Mouse (Mus musculus): ENCODE measurements around the gene Gm12166. TPM values are rescaled to one million over a fixed set of nuclear protein-coding genes. Genes with fewer than 3 reads are reported as not detected.
A peak's percentile ranks its signal among the peaks of the same experiment; 100 is the strongest.

Gm12166 gene
- polyA plus RNA-seq, 1 experiment, result 4.3 TPM

- no peaks in the 10 kb centered on the region for H3K36me3 ChIP-seq (ENCODE audit: control insufficient read depth, insufficient read depth)
- H3K79me2 ChIP-seq (ENCODE audit: control insufficient read depth, insufficient read depth), result no peaks in the 10 kb centered on the region
- H3K27me3 ChIP-seq (ENCODE audit: control insufficient read depth, insufficient read depth, insufficient read length), result no peaks in the 10 kb centered on the region
- H3K4me2 ChIP-seq (ENCODE audit: low read depth), result peak overlapping the region; percentile 42
- TF ChIP-seq MAX (IDR thresholded peaks at IDR 0.05; ENCODE audit: low read depth) (no peak), REST (IDR thresholded peaks at IDR 0.05; ENCODE audit: insufficient read depth, insufficient read length) (no peak), E2F4 (IDR thresholded peaks at IDR 0.05; ENCODE audit: insufficient read depth) (no peak), MYOD1 (IDR thresholded peaks at IDR 0.05; ENCODE audit: control insufficient read depth in 1 of 3, insufficient read length in 2 of 3, low read depth in 2 of 3) (no peak), POLR2A (IDR thresholded peaks at IDR 0.05; ENCODE audit: insufficient read length, low read depth) (no peak), USF1 (IDR thresholded peaks at IDR 0.05; ENCODE audit: low read depth) (no peak), SRF (IDR thresholded peaks at IDR 0.05; ENCODE audit: control insufficient read depth, insufficient read length, low read depth) (no peak), TCF3 (IDR thresholded peaks at IDR 0.05; ENCODE audit: insufficient read length, low read depth) (no peak), CEBPB (IDR thresholded peaks at IDR 0.05; ENCODE audit: insufficient read depth, poor library complexity, severe bottlenecking) (no peak), TCF12 (IDR thresholded peaks at IDR 0.05; ENCODE audit: insufficient read depth, poor library complexity, severe bottlenecking) (no peak), MYOG (IDR thresholded peaks at IDR 0.05; ENCODE audit: control insufficient read depth in 1 of 3, insufficient read depth in 1 of 3, insufficient read length in 2 of 3, low read depth in 2 of 3) (no peak), POLR2AphosphoS2 (IDR thresholded peaks at IDR 0.05; ENCODE audit: insufficient read length, low read depth) (no peak)
- no peak overlapping the region for H3ac ChIP-seq (ENCODE audit: control insufficient read depth, insufficient read length)
- H3K4me3 ChIP-seq, result no peak overlapping the region
Observed at GRCm38 (mm10) chr11:46032956-46033355, 19.2 kb downstream of the Gm12166 start.

GRCm38 (mm10) chr11:46031470-46031869 lies 20.7 kb downstream of the Gm12166 start:
- H3ac ChIP-seq (ENCODE audit: control insufficient read depth, insufficient read length), result no peak overlapping the region
- TF ChIP-seq MYOD1 (IDR thresholded peaks at IDR 0.05; ENCODE audit: control insufficient read depth in 1 of 3, insufficient read length in 2 of 3, low read depth in 2 of 3) (no peak), POLR2AphosphoS2 (IDR thresholded peaks at IDR 0.05; ENCODE audit: insufficient read length, low read depth) (no peak), SRF (IDR thresholded peaks at IDR 0.05; ENCODE audit: control insufficient read depth, insufficient read length, low read depth) (no peak), USF1 (IDR thresholded peaks at IDR 0.05; ENCODE audit: low read depth) (no peak), CEBPB (IDR thresholded peaks at IDR 0.05; ENCODE audit: insufficient read depth, poor library complexity, severe bottlenecking) (no peak), TCF12 (IDR thresholded peaks at IDR 0.05; ENCODE audit: insufficient read depth, poor library complexity, severe bottlenecking) (no peak), MYOG (IDR thresholded peaks at IDR 0.05; ENCODE audit: control insufficient read depth in 1 of 3, insufficient read depth in 1 of 3, insufficient read length in 2 of 3, low read depth in 2 of 3) (no peak), POLR2A (IDR thresholded peaks at IDR 0.05; ENCODE audit: insufficient read length, low read depth) (no peak), TCF3 (IDR thresholded peaks at IDR 0.05; ENCODE audit: insufficient read length, low read depth) (no peak), REST (IDR thresholded peaks at IDR 0.05; ENCODE audit: insufficient read depth, insufficient read length) (no peak), MAX (IDR thresholded peaks at IDR 0.05; ENCODE audit: low read depth) (no peak), E2F4 (IDR thresholded peaks at IDR 0.05; ENCODE audit: insufficient read depth) (no peak)
- H3K79me2 ChIP-seq (ENCODE audit: control insufficient read depth, insufficient read depth), result no peaks in the 10 kb centered on the region
- H3K27me3 ChIP-seq (ENCODE audit: control insufficient read depth, insufficient read depth, insufficient read length), result no peaks in the 10 kb centered on the region
- H3K4me2 ChIP-seq (ENCODE audit: low read depth), result no peak overlapping the region
- H3K36me3 ChIP-seq (ENCODE audit: control insufficient read depth, insufficient read depth), result no peaks in the 10 kb centered on the region
- no peak overlapping the region for H3K4me3 ChIP-seq

GRCm38 (mm10) chr11:46030026-46030425 lies 22.1 kb downstream of the Gm12166 start:
- no peak overlapping the region for H3K4me3 ChIP-seq
- H3ac ChIP-seq (ENCODE audit: control insufficient read depth, insufficient read length), result no peak overlapping the region
- TF ChIP-seq USF1 (IDR thresholded peaks at IDR 0.05; ENCODE audit: low read depth) (no peak), TCF12 (IDR thresholded peaks at IDR 0.05; ENCODE audit: insufficient read depth, poor library complexity, severe bottlenecking) (no peak), E2F4 (IDR thresholded peaks at IDR 0.05; ENCODE audit: insufficient read depth) (no peak), CEBPB (IDR thresholded peaks at IDR 0.05; ENCODE audit: insufficient read depth, poor library complexity, severe bottlenecking) (no peak), REST (IDR thresholded peaks at IDR 0.05; ENCODE audit: insufficient read depth, insufficient read length) (no peak), TCF3 (IDR thresholded peaks at IDR 0.05; ENCODE audit: insufficient read length, low read depth) (no peak), SRF (IDR thresholded peaks at IDR 0.05; ENCODE audit: control insufficient read depth, insufficient read length, low read depth) (no peak), POLR2A (IDR thresholded peaks at IDR 0.05; ENCODE audit: insufficient read length, low read depth) (no peak), POLR2AphosphoS2 (IDR thresholded peaks at IDR 0.05; ENCODE audit: insufficient read length, low read depth) (no peak), MYOD1 (IDR thresholded peaks at IDR 0.05; ENCODE audit: control insufficient read depth in 1 of 3, insufficient read length in 2 of 3, low read depth in 2 of 3) (no peak), MYOG (IDR thresholded peaks at IDR 0.05; ENCODE audit: control insufficient read depth in 1 of 3, insufficient read depth in 1 of 3, insufficient read length in 2 of 3, low read depth in 2 of 3) (no peak)
- no peak overlapping the region for H3K4me2 ChIP-seq (ENCODE audit: low read depth)
- H3K36me3 ChIP-seq (ENCODE audit: control insufficient read depth, insufficient read depth), result no peaks in the 10 kb centered on the region
- H3K27me3 ChIP-seq (ENCODE audit: control insufficient read depth, insufficient read depth, insufficient read length), result no peaks in the 10 kb centered on the region
- H3K79me2 ChIP-seq (ENCODE audit: control insufficient read depth, insufficient read depth), result no peaks in the 10 kb centered on the region

GRCm38 (mm10) chr11:46029485-46029884 lies 22.6 kb downstream of the Gm12166 start:
- no peaks in the 10 kb centered on the region for H3K79me2 ChIP-seq (ENCODE audit: control insufficient read depth, insufficient read depth)
- peak overlapping the region; percentile 12 for H3K4me2 ChIP-seq (ENCODE audit: low read depth)
- no peaks in the 10 kb centered on the region for H3K27me3 ChIP-seq (ENCODE audit: control insufficient read depth, insufficient read depth, insufficient read length)
- no peak overlapping the region for H3ac ChIP-seq (ENCODE audit: control insufficient read depth, insufficient read length)
- TF ChIP-seq REST (IDR thresholded peaks at IDR 0.05; ENCODE audit: insufficient read depth, insufficient read length), result no peak
- no peak for TF ChIP-seq MAX (IDR thresholded peaks at IDR 0.05; ENCODE audit: low read depth)
- TF ChIP-seq TCF12 (IDR thresholded peaks at IDR 0.05; ENCODE audit: insufficient read depth, poor library complexity, severe bottlenecking), result no peak
- TF ChIP-seq TCF3 (IDR thresholded peaks at IDR 0.05; ENCODE audit: insufficient read length, low read depth), result no peak
- no peak for TF ChIP-seq POLR2A (IDR thresholded peaks at IDR 0.05; ENCODE audit: insufficient read length, low read depth)
- TF ChIP-seq POLR2AphosphoS2 (IDR thresholded peaks at IDR 0.05; ENCODE audit: insufficient read length, low read depth), result no peak
- no peak for TF ChIP-seq SRF (IDR thresholded peaks at IDR 0.05; ENCODE audit: control insufficient read depth, insufficient read length, low read depth)
- TF ChIP-seq MYOG (IDR thresholded peaks at IDR 0.05; ENCODE audit: control insufficient read depth in 1 of 3, insufficient read depth in 1 of 3, insufficient read length in 2 of 3, low read depth in 2 of 3), result no peak
- TF ChIP-seq MYOD1 (IDR thresholded peaks at IDR 0.05; ENCODE audit: control insufficient read depth in 1 of 3, insufficient read length in 2 of 3, low read depth in 2 of 3), result no peak
- TF ChIP-seq E2F4 (IDR thresholded peaks at IDR 0.05; ENCODE audit: insufficient read depth), result no peak
- TF ChIP-seq CEBPB (IDR thresholded peaks at IDR 0.05; ENCODE audit: insufficient read depth, poor library complexity, severe bottlenecking), result no peak
- TF ChIP-seq USF1 (IDR thresholded peaks at IDR 0.05; ENCODE audit: low read depth), result no peak
- no peak overlapping the region for H3K4me3 ChIP-seq
- H3K36me3 ChIP-seq (ENCODE audit: control insufficient read depth, insufficient read depth), result no peaks in the 10 kb centered on the region
